Mouse (Mus musculus) spleen, adult 12 weeks (tissue): ENCODE results near the gene Chpf2.

Source experiments
- DNase-seq: peaks from one replicate; pipeline ENCODE4 v3.0.0; 2022; ENCODE audit warnings: low spot score

Chpf2 gene

DNA sequence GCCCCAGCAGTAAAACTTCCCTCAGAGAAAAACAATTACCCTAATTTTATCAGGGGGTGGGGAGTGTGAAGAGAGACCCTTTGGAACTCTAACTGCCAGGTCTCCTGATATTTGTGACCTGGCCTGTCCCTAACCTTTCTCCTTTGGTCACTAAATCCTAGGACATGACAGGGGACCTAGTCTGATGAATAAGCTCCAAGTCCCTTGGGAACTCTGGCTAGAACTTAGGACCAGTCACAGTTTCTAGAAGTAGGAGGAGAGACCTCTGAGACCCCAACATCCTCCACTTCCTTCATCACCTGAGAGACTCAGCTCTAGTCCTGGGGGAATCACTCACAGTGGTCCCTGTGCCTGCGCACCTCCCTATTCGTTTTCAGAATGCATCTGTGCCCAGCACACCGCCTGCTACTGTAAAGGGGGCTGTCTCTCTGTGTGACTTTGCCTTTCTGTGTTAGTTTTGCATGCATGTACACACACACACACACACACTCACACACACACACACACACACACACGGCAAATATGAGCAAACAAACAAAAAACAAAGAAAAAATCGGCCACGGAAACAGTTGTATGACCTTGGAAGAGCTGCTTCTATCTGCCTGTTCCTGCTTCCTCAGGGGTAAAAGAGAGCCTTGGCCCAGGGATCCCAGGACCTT is 18.9 kb downstream of the Chpf2 start:
- DNase-seq, result no peak

DNA sequence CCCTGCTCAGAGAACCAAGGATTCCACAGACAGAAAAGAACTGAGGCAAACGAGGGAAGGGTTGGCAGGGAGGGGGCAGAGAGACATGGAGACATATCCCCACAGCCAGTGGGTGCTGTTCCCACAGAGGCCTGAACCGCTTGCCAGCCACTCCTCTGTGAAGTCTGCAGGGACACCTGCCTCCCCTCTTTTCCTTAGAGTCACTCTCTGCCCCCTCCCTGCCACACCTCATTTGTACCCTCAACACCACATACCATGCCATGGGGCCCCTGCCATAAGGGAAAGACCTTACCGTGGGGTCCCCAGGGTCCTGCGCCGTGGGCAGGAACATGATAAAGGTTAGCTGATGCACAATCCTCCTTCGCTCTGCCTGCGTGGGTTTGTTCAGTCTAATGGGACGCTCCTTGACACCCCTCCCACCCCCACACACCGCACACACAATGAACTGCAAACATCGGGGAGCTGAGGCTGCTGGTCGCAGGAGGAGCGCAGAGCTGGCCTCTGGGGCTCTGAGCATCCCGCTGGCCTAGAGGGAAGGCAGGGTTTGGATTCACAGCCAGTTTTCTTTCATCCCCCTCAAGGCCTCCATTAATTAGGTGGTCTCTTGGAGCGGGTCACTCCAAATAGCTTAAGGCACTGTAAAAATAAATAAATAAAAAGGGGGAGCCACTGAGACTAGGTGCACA is 19.6 kb downstream of the Chpf2 start:
- no peak for DNase-seq

DNA sequence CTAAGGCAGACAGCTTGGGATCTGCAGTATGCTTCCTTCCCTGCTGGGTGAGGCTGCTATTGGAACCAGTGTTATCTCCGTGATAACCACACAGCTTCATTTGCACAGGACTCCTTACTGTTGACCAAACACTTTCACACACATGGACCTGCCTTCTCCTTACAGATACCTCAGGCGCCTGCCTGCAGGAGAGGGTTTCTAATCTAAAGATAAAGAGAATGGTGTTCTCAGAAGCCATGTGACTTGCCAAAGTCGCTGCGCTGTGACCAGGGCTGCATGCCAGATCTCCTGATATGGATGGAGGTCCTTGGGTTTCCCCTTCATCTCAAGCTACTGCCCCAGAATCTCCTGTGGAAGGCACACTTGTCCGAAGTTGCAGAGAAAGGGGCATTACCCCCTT is 22.8 kb downstream of the Chpf2 start:
- no peak for DNase-seq

DNA sequence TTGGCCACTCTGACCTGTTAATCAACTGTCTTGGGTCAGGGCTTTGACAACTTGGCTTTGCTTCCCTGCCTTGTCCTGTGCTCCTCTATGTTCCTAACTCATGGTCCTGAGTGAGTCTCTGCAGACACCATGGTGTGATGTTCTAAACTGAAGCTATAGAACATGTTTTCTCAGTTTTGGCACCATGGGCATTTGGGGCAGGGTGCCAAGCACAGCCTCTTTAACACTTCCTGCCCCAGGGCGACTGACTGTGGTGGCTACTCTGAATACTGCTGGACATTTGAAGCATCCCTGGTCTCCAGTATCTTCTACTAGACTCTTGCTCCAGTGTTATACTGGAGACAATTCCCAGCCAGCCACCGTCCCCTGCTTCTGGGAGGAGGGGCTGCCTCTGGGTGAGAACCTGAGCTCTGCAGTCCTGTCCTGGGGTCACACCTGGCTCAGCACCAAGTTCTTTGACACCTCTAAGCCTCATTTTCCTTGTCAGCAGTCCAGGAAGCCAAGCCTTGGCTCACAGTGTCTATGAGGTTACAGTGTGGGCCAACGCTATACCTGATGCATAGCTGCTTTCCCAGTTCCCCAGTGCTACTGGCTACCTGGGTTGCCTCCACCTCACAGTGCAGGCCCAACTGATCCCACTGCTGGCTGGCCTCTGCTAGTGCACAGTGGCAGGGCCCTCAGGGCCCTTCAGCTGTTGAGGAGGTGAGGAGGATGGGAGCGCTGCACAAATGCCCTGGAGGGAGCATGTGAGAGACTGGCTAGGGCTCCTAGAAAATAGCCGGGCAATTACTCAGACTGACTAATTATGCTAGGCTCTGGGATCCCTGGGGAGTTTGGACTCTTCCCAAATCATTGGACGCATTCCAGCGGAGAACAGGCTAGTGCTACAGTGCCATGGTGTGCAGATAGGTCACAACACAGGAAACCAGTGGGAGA is 25.1 kb downstream of the Chpf2 start:
- no peak for DNase-seq

DNA sequence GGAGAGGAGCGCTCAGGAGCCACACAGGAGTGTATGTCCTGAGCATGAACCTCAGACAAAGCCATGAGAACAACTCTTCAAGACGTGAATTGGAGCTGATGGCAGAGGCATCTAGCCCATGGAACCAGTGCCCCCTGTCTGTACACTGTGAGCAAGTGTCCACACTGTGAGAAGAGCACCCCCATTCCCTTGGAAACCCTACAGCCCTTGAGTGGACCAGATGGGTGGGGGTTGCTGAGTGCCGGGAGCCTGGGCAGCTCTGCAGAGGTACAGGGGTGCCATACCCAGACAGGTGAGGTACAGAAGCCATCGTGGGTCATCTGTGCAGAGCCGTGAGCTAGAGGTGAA is 25.7 kb downstream of the Chpf2 start:
- no peak for DNase-seq

- DNase-seq, result no peak
Observed at GRCm38 (mm10) chr5:24615097-24615496, 28.6 kb downstream of the Chpf2 start.

- no peak for DNase-seq
Observed at GRCm38 (mm10) chr5:24618921-24619320, 32.4 kb downstream of the Chpf2 start.

DNA sequence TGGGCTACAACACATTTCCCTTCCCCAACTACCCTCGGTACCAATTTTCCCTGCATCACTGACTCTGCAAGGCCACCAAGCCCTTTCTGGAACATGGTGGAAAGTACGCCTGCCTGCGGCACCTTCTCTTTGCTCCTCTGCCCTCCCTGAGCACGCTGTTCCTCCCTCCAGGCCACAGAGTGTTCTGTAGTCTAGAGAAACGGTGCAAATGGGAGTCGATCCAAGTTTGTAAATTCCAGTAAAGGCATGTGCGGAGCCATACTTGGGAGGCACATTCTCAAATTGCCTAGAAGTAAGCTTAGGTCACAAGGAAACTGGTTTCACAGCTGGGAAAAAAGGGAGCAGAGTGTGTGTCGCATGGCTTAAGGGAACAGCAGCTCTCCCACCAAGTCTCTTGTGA is 33.6 kb downstream of the Chpf2 start:
- no peak for DNase-seq

- no peak for DNase-seq
Observed at GRCm38 (mm10) chr5:24620626-24621025, 34.1 kb downstream of the Chpf2 start.

DNA sequence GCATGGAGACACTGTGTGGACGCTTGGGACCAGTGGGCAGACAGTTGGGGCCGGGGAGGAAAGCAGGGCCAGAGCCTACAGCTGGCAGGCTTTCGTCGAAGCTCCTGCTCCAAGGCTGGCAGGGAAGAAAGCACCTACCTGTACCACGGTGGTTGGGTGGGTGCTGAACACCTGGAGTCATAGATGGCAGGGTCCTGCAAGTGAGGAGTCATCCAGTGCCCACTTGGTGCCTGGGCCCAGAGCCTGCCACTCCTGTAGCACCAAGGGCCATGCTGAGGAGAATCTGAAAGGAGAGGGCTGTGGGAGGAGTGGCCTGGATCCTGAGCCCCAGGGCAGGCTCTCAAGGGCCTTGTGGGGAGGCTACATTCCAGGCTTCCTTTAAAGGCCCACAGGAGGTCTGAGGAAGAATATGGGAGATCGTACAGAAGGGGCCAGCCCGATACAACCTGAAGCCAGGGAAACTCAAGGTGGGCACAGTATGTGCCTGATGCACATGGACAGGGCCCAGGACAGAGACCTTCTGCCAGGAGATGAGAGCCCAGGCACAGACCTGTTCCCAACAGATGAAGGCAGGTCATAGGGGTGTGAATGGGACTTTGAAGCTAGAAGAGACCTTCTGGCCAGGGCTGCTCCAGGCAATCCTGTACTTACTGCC is 36.0 kb downstream of the Chpf2 start:
- DNase-seq, result no peak

DNA sequence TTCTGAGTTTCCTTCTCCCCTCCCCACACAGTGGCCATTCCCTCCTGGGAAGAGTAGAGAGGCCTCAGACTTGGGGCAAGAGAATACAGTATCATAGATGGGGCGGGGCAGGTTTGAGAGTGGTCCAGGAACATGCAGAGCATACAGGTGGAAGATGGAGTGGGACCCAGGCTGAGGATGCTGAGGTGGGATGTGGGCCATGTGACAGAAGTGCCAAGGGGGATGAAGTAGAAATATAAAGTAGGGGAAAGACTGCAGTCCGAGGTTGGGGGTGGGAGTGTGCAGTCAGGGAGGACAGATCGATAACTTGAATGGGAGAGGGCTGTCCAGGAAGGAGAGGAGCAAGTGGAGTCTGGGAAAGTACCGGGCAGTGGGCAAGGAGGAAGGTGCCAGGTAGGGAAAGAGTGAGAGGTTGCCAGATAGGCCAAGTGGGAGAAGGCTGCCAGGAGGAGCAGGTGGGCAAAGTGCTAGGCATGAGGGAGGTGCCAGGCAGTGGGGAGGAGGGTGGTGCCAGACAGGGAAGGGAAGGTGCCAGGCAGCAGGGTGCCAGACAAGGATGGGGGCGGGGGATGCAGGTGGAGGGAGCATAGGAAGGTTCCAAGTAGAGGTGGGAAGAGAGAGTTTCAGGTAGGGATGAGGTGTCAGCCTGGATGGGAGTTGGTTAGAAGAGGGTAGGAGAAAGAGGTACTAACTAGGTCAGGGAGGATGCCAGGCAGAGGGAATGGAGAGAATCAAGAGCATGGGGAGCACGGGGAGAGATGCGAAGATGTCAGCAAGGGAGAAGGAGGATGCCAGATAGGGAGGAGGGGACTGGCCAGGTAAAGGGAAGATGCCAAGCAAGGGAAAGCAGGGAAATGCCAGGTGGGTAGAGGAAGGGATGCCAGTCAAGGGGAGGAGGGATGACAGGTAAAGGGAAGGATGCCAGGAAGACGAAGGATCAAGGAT is 36.8 kb downstream of the Chpf2 start:
- DNase-seq, result no peak

- DNase-seq, result no peak
Observed at GRCm38 (mm10) chr5:24623986-24624821, 37.7 kb downstream of the Chpf2 start, which contains the start of gene Smarcd3. TSS of gene Smarcd3 (minus strand) at chr5:24624411.

- no peak for DNase-seq
Observed at GRCm38 (mm10) chr5:24624822-24625120, 38.2 kb downstream of the Chpf2 start.

DNA sequence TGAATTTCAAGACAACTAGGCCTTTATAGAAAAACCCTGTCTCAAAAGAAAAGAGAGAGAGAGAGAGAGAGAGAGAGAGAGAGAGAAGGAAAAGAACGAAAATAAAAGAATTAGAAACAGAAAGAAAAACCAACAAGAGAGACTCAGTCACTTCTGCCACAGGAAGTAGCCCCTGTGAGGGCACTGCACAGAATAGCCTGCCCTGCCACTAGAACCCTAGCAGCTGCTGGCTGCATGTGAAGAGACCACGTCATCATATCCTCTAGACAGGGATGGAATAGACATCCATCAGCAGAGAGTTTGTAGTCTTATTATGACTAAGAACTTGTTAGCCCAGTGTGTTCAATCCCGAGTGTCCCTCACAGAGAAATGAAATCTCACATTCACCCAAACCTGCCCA is 43.2 kb downstream of the Chpf2 start:
- no peak for DNase-seq

DNA sequence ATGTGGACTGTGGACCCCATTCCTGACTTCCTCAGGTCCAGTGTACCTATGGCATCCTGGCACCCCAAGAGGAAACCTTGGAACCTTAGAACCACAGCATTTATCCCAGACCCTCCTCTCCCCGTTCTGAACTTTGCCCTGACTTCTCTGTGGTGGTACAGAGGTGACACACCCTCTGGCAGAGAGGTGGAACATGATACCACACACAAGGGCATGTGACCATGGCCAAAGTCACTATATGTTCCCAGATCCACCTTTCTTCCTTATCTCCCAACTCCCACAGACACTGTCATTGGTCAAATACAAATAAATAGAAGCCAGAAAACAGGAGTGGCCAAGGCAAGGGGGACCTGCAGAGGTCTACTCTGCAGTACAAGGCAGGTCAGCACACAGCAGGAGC is 48.6 kb downstream of the Chpf2 start:
- DNase-seq, result no peak

DNA sequence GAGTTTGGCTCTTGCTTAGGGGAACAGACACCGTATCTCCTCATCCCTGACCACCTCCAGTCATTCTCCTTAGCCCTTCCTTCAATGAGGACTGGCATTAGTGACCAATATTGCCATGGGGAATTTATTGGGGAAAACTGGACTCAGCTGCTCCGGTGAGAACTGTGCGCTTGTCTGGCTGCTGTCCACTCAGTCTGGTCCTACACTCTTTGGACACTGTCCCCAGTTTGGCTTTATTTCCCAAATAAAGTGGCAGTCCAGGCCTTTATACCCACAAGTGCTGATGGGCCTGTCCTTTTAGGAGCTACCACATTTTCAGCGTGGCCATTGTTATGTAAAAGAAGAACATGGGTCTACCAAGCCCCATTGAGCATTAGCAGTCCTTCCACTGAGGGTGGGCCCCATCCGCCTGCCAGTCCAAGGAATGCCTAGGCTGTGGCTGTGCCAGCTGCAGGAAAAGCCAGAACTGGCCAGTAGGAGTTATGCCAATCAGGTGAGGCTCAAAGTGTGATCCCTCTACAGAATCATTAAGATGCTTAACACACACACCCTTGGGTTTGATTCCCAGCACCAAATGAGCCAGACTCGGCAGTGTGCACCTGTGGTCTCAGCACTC is 49.1 kb downstream of the Chpf2 start:
- no peak for DNase-seq

DNA sequence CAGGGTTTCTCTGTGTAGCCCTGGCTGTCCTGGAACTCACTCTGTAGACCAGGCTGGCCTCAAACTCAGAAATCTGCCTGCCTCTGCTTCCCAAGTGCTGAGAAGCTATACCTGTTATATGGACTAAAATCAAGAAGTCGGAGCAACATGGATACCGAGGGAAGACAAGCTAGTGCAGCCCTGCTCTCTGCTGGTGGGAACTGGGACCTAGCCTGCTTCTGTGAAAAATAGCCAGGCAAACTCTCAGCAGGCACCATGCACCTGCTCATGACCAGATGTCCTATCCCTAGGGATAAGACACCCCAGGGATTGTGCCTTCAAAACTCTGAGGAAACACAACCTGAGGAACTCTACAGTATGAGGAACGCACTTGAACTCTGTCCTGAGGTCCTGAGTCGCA is 50.4 kb downstream of the Chpf2 start:
- no peak for DNase-seq

- DNase-seq, result no peak
Observed at GRCm38 (mm10) chr5:24638131-24638530, 51.6 kb downstream of the Chpf2 start.

- no peak for DNase-seq
Observed at GRCm38 (mm10) chr5:24639081-24639480, 52.5 kb downstream of the Chpf2 start.
